Mouse (Mus musculus) layer of hippocampus, adult 9-10 months (tissue): Measurements from ENCODE around the gene Sde2.
"Not testable (repeated sequence)": the region's sequence is repeated elsewhere in the genome, so short reads cannot be mapped to it uniquely, and the experiment has no call there.

Source experiments
- DNase-seq: peaks from one replicate; pipeline ENCODE4 v3.0.0; 2022; ENCODE audit warnings: low spot score

Sde2 gene

DNA sequence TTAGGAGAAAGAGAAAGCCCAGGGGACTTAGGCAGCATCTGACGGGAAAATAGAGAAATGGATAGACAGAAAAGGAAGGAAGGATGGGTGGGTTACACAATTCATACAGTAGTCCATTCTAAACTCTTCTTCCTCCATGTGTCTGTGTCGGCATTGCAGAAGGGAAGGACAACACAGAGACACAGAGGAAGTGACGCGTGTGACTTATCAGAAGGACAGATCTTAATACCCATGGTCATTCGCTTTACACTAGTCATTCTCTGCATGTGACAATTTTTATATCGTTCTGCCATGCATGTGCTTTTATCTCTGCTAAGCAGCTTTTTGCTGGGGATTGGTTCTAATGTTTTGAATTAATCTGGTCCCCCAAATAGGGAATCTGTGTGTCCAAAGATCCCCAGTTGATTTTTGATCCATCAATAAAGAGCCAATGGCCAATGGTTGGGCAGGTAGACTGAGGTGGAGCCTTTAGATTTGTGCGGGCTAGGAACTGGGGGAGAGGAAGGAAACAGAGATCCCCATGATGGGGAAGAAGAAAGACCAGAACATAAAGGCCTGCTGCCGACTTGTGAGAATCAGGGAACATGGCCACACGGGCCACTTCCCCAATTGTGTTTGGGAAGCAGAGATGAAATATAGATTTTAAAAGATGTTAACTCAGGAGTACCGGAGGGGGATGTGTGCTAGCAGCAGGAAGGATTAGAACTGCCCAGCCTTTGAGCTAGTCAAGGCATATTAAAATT, 15.5 kb upstream of the Sde2 start:
- DNase-seq: no peak

DNA sequence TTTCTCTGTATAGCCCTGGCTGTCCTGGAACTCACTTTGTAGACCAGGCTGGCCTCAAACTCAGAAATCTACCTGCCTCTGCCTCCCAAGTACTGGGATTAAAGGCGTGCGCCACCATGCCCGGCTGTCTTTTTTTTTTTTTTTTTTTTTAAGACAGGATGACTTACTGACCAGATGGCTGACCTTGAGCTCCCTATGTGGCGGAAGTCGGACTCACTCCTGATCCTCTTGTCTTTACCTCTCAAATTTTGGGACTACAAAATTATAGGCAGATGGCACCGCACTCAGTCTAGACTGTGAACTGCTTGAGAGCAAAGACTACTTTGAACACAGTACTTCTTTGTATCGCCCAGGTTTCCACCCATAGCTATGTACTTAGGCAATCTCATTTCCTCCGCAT, 14.5 kb upstream of the Sde2 start:
- not testable (repeated sequence) for DNase-seq

DNA sequence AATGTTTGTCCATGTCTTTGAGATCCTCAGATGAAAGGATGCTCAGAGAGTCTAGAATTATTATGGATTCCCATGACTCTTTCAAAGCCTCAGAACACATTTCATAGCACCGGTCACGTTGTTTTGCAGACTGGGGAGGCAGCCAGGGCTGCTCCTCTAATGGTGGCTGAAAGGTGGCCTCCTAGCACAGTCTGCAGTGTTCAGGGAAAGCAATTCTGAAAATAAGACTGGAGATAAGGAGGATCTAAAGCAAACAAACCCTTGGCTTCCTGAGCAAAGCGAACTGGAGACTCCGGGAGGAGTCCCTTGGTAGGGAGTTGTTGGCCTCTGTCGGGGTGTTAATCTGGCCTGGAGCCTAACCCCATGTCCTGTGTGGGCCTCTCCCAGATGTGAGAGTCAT, 13.7 kb upstream of the Sde2 start:
- DNase-seq: no peak

DNA sequence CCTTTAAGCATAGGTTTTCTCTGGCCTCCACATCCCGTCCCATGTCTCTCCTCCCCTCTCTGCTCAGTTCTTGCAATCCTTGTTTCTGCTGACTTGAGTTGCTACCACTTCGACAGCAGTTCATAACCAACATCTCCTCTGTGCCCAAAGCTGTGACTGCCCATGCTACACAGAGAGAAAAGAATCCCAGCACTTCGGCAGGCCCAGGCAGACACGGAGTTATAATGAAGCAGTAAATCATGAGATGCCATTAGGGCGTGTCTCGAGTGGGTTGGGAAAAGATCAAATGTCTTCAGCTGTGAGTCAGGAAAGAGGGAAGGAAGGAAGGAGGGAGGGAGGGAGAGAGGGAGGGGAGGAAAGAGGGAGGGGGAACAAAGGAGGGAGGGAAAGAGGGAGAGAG, 12.9 kb upstream of the Sde2 start:
- no peak for DNase-seq

- no peak for DNase-seq
Observed at GRCm38 (mm10) chr1:180839201-180839910, 11.6 kb upstream of the Sde2 start.

GRCm38 (mm10) chr1:180841561-180842300, 9.2 kb upstream of the Sde2 start:
- no peak for DNase-seq

DNA sequence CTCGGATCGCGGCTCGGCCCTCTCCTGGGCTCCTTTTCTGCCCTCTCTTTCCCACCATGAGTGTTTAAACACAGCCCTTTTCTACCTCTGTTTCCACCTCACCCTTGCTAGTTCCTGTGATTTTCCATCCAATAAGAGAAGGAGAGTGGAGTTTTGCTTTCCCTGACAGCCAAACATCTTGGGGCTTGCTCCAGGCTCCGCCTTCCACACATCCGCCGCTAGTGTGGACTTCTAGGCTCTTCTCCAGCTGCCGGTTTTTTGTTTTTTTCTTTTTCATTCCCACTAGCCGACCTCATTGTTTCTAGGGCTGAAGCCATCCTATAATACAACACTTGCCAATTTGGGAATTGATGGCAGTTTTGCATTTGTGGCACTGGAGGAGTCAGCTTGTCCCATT, 2.8 kb upstream of the Sde2 start:
- DNase-seq: peak; percentile 69

DNA sequence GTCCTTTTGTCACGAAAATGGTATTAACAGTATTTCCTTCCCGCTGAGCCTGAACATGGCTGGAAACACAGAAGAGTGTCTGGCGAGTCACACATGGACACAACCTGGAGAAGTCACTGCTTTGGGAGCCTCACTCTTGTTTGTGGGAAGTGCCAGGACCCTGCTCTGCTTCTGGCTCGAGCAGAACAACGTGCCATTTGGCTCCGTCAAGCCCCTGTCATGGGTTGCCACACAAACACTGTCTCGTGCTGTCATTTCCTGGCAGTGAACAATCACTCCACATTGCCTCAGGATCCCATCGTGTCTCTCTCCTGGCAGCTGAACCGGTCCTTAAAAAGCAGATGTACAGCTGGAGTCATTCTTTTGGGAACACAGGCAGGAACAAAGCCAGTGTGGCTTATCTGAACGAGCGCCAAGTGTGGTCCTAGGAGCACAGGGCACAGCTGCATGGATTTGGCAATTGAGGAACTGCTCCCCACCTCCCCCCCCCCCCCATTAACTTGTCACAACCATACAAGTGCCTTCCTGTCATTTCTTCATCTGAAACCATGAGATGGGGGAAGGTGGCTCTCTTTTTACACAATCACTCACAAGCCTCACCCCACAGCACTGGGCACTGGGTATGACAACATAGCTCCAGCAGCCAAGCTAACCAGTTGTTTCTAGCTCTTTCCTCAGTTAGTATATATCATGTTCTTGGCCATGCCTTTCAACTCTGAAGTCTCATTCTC, 2.3 kb upstream of the Sde2 start:
- DNase-seq: peak; percentile 45

GRCm38 (mm10) chr1:180849701-180850301, 1.1 kb upstream of the Sde2 start:
- peak; percentile 20 for DNase-seq

DNA sequence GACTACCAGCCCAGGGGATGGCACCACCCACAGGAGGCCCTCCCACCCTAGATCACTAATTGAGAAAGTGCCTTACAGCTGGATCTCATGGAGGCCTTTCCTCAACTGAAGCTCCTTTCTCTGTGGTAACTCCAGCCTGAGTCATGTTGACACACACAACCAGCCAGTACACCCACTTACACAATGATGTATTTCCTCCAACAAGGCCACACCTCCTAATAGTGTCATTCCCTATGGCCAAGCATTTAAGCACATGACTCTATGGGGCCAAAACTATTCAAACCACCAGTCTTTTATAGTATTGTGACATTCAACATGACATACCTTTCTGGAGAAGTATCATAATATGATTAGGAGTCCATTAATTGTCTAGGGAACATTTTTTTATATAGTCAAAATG, 7.8 kb downstream of the Sde2 start:
- DNase-seq: no peak

DNA sequence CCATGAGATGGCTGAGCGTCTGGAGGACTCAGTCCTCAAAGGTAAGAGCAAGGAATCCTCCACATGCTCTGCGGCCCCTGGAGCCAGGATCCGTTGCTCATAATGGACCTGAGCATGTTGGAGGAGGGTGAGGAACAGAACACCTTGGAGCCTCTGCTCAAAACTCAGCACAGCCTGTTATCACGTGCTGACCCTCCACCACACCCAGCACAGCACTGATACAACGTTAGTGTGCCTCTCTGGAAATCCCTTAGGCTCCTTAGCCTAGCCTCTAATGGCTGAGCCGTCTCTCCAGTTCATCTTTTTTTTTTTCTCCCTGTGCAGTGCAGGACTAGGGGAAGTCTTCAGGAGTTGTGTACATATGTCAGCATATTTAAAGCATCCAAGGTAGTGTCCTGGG, 9.1 kb downstream of the Sde2 start:
- no peak for DNase-seq

DNA sequence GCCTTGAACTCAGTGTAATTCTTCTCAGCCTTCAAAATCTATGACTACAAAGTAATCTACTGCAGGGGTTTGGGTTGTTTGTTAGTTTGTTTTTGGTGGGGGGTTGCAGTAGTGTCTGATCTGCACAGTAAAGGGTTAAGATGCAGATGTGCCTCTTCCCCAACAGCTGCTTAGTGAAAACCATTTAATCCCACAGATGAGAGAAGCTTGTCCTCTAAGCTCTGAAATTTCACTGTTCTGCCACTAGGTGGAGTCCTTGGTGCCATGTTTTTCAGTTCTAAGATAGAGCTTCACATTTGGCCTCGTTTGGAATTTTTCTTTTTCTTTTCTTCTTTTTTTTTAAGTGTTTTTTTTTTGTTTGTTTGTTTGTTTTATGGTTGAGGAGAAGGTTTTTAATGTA, 12.7 kb downstream of the Sde2 start:
- peak; percentile 17 for DNase-seq

- no peak for DNase-seq
Observed at GRCm38 (mm10) chr1:180866001-180866400, 15.1 kb downstream of the Sde2 start.

DNA sequence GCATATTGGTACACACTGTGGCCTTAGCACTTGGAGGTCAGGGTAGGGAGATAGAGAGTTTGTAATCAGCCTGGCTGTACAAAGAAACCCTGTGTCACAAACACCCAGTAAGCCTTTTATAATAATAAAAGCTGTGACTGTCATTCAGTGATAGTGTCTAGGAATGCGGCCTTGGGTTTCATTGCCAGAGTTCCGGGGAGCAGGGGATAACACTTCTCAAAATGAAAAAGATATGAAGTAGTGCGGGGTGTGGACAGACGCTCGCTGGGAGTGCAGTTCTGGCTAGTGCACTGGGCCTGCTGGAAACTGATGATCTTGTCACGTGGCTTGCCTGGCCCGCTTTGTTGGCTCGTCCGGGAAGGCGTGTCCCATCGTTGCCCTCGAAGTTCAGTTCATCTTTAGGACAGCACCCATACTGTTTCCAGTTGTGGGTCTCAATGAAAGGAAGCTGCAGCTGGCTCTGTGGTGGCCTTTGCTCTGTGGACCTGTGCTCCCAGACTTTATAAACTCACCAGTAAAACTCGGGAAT, 19.3 kb downstream of the Sde2 start:
- no peak for DNase-seq

- DNase-seq: no peak
Observed at GRCm38 (mm10) chr1:180873861-180874484, 23.0 kb downstream of the Sde2 start.

DNA sequence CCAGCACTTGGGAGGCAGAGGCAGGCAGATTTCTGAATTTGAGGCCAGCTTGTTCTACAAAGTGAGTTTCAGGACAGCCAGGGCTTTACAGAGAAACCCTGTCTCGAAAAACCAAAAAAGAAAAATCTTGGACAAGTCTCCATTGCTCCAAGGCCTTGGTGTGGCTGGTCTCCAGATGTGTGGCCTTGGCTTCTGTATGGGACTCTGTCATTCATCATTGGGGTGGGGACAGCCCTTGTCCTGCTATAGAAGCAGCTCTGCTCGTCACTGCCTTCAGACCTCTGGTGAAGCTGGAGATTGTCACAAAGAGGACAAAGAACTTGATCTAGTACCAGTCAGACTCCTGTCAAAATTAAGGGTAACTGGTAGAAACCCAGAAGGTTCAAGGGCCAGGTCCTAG, 23.7 kb downstream of the Sde2 start:
- no peak for DNase-seq

DNA sequence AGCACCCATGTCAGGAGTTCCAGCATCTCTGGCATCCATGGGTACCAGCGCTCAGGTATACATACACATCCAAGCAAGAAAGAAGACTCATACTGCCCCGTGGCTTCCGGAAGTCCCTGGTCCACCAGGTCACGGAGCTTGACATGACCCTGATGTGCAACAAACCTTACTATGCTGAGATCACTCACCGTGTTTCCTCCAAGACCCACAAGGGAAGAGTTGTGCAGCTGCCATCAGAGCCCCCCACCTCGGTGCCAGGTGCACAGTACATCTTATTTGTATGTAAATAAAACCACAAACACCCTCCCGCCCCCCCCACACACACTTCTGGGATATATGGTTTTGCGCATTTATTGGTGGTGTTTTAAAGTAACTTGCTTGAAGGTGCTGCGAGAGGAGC, 24.2 kb downstream of the Sde2 start:
- no peak for DNase-seq

- no peak for DNase-seq
Observed at GRCm38 (mm10) chr1:180877466-180877865, 26.5 kb downstream of the Sde2 start.

DNA sequence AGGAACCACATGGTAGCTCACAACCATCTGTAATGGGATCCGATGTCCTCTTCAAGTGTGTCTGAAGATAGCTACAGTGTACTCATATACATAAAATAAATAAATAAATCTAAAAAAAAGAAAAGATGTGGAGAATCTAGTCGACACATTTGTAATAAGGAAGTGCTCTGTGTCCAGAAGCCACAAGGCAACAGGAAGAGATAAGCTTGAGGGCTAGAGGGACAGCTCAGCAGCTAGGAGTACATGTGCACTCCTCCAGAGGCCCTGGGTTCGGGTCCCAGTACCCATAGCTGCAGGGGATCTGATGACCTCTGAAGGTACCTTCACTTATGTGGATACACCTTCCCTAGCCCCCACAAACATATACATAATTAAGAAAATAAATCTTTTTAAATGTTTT, 30.8 kb downstream of the Sde2 start:
- no peak for DNase-seq

- DNase-seq: no peak
Observed at GRCm38 (mm10) chr1:180883731-180884130, 32.8 kb downstream of the Sde2 start.

- DNase-seq: no peak
Observed at GRCm38 (mm10) chr1:180884484-180884883, 33.6 kb downstream of the Sde2 start.
